Mouse (Mus musculus) cortical plate, adult 2 months (tissue): ENCODE results near the gene 1700066M21Rik. TPM values are rescaled to one million over a fixed set of nuclear protein-coding genes. Genes with fewer than 3 reads are reported as not detected.

Source experiments
- H3K27ac ChIP-seq: fragments of 200-500 bp; 2 replicates; pipeline ENCODE4 v1.5.1; 2012; ENCODE audit warnings: low read length, control low read depth, inconsistent platforms; ENCODE audit not compliant: insufficient read depth
- H3K4me1 ChIP-seq: fragments of 200-500 bp; 2 replicates; pipeline ENCODE4 v1.6.1; 2011; ENCODE audit warnings: low read length; ENCODE audit not compliant: control insufficient read depth, insufficient read depth
- H3K4me3 ChIP-seq: fragments of 200-500 bp; 2 replicates; pipeline ENCODE4 v1.5.1; 2011; ENCODE audit warnings: mild to moderate bottlenecking, low read length, control low read depth; ENCODE audit not compliant: insufficient read depth
- CTCF ChIP-seq: fragments of 200-500 bp; IDR thresholded peaks from 2 replicates; pipeline ENCODE4 v1.5.1; 2011; ENCODE audit warnings: mild to moderate bottlenecking, control low read depth, low read length; ENCODE audit not compliant: insufficient read depth; ENCODE audit errors: extremely low read depth
- POLR2A ChIP-seq: fragments of 200-500 bp; IDR thresholded peaks from 2 replicates; pipeline ENCODE4 v1.6.1; 2011; ENCODE audit warnings: mild to moderate bottlenecking, low read length, control low read depth; ENCODE audit not compliant: insufficient read depth; ENCODE audit errors: extremely low read depth
- polyA plus RNA-seq: library from polyadenylated mRNA; depleted of rRNA; stranded (reverse); fragments of >200 nt; gene quantifications from 2 replicates; pipeline ENCODE4 v1.2.3, GENCODE M21; 2012; rRNA removed

The 1700066M21Rik gene
- polyA plus RNA-seq, result 18.7 and 19.9 TPM in 2 replicates

GRCm38 (mm10) chr1:57377376-57378341 is at the start of gene 1700066M21Rik:
TSS of gene 1700066M21Rik (plus strand) at chr1:57377620.
- H3K4me3 ChIP-seq, result peak within 1 kb of the TSS; percentile 95
- TF ChIP-seq POLR2A, result peak; percentile 75; the same call in 1 of the 2 replicates
- no peak for TF ChIP-seq CTCF

GRCm38 (mm10) chr1:57329285-57330093 is 47.9 kb upstream of the 1700066M21Rik start:
- Histone ChIP-seq H3K4me3 (no peak overlapping the region), H3K4me1 (no peaks in the 10 kb centered on the region), H3K27ac (no peak overlapping the region)
- no peak for TF ChIP-seq POLR2A
- no peak for TF ChIP-seq CTCF

More at GRCm38 (mm10) chr1:57377376-57378341, at the start of gene 1700066M21Rik:
- Histone ChIP-seq H3K4me1 (peaks cover 2% of the 10 kb centered on the region; the same call in 1 of the 2 replicates), H3K27ac (peak within 1 kb of the TSS; percentile 88)

GRCm38 (mm10) chr1:57330228-57330627 is 47.2 kb upstream of the 1700066M21Rik start:
- Histone ChIP-seq H3K4me1 (no peaks in the 10 kb centered on the region), H3K4me3 (no peak overlapping the region), H3K27ac (no peak overlapping the region)
- TF ChIP-seq POLR2A, result no peak
- TF ChIP-seq CTCF, result no peak

- no peak for TF ChIP-seq CTCF
- no peak for TF ChIP-seq POLR2A
- Histone ChIP-seq H3K27ac (no peak overlapping the region), H3K4me3 (no peak overlapping the region), H3K4me1 (no peaks in the 10 kb centered on the region)
Observed at GRCm38 (mm10) chr1:57332040-57332439, 45.4 kb upstream of the 1700066M21Rik start.

GRCm38 (mm10) chr1:57333550-57334213 is 43.7 kb upstream of the 1700066M21Rik start:
- no peak overlapping the region for H3K4me3 ChIP-seq
- H3K4me1 ChIP-seq, result no peaks in the 10 kb centered on the region
- TF ChIP-seq POLR2A (no peak), CTCF (no peak)
- no peak overlapping the region for H3K27ac ChIP-seq

GRCm38 (mm10) chr1:57335200-57335599 is 42.2 kb upstream of the 1700066M21Rik start:
- no peak for TF ChIP-seq POLR2A
- no peak for TF ChIP-seq CTCF
- Histone ChIP-seq H3K27ac (no peak overlapping the region), H3K4me1 (peaks cover 2% of the 10 kb centered on the region; the same call in 1 of the 2 replicates), H3K4me3 (no peak overlapping the region)

- Histone ChIP-seq H3K27ac (no peak overlapping the region), H3K4me3 (no peak overlapping the region), H3K4me1 (peaks cover 2% of the 10 kb centered on the region; the same call in 1 of the 2 replicates)
- TF ChIP-seq POLR2A, result no peak
- no peak for TF ChIP-seq CTCF
Observed at GRCm38 (mm10) chr1:57339156-57339796, 38.1 kb upstream of the 1700066M21Rik start.

- H3K4me1 ChIP-seq, result peaks cover 2% of the 10 kb centered on the region; the same call in 1 of the 2 replicates
- TF ChIP-seq CTCF (no peak), POLR2A (no peak)
- no peak overlapping the region for H3K4me3 ChIP-seq
- no peak overlapping the region for H3K27ac ChIP-seq
Observed at GRCm38 (mm10) chr1:57341197-57341596, 36.2 kb upstream of the 1700066M21Rik start.
